Mouse (Mus musculus): ENCODE results near the gene Spatc1l. TPM values are rescaled to one million over a fixed set of nuclear protein-coding genes. Genes with fewer than 3 reads are reported as not detected.

The Spatc1l gene
- not detected for total RNA-seq (2023)

GRCm38 (mm10) chr10:76561972-76562371 lies at the start of gene Spatc1l:
Spatc1l (plus strand) TSS chr10:76562272.

GRCm38 (mm10) chr10:76531375-76531774 lies 30.7 kb upstream of the Spatc1l start, which contains the start of gene Lss:
Lss (plus strand) TSS chr10:76531588.

GRCm38 (mm10) chr10:76575374-76575773 lies 13.3 kb downstream of the Spatc1l start, which contains the start of gene Ftcd:
Ftcd (plus strand) TSS chr10:76575648.

Other genes with a start within 250 kb of the Spatc1l start
- 1 to 10 TPM; 5.8 to 5.9 TPM for gene Dip2a, start 217.0 kb upstream of the Spatc1l start, total RNA-seq (2023)
- 10 to 100 TPM in 1 of 2 experiments, 1 to 10 TPM in 1; 4.2 to 24.1 TPM for gene AC141477.1, start 121.8 kb upstream of the Spatc1l start, total RNA-seq (2023)
- gene Pcnt, start 119.5 kb upstream of the Spatc1l start, total RNA-seq (2023), result 10 to 100 TPM; 34.6 to 40.1 TPM
- not detected for gene 2610028H24Rik, start 113.2 kb upstream of the Spatc1l start, total RNA-seq (2023)
- gene Mcm3ap, start 93.3 kb upstream of the Spatc1l start, total RNA-seq (2023), result 10 to 100 TPM; 48.0 to 48.6 TPM
- gene Ybey, start 93.2 kb upstream of the Spatc1l start, total RNA-seq (2023), result 1 to 10 TPM in 1 of 2 experiments, under 1 TPM in 1; 0.88 to 1.2 TPM
- 1 to 10 TPM; 4.4 to 5.6 TPM for gene Lss, start 30.7 kb upstream of the Spatc1l start, total RNA-seq (2023)
- not detected for gene Ftcd, start 13.4 kb downstream of the Spatc1l start, total RNA-seq (2023)
- under 1 TPM; 0.29 to 0.72 TPM for gene Col6a2, start 61.4 kb downstream of the Spatc1l start, total RNA-seq (2023)
- gene Col6a1, start 163.9 kb downstream of the Spatc1l start, total RNA-seq (2023), result under 1 TPM; 0.44 to 0.75 TPM